Mouse (Mus musculus) erythroblast, adult 5-6 weeks (primary cell): Measurements from ENCODE around the gene Ndufb6. TPM values are rescaled to one million over a fixed set of nuclear protein-coding genes. Genes with fewer than 3 reads are reported as not detected.
A peak's percentile ranks its signal among the peaks of the same experiment; 100 is the strongest.
"Not testable (repeated sequence)": the region's sequence is repeated elsewhere in the genome, so short reads cannot be mapped to it uniquely, and the experiment has no call there.

Experiments used
- ATAC-seq: replicated peaks from 2 replicates; pipeline ENCODE4 v1.8.0; 2016; ENCODE audit warnings: moderate number of reproducible peaks, mild to moderate bottlenecking, moderate TSS enrichment, inconsistent platforms; ENCODE audit not compliant: poor library complexity, low FRiP score, severe bottlenecking
- total RNA-seq, 2 experiments: library from RNA; stranded (forward) in 1 of 2; stranded (reverse) in 1 of 2; fragments of 150-400 nt in 1 of 2; fragments of 200-764, 138-1000 nt in 1 of 2; gene quantifications; 2 replicates each; pipeline versions ENCODE4 v1.2.3 to v1.2.4; 2015 to 2017; ENCODE audit warnings: low replicate concordance in 2 of 2

Ndufb6 gene
- 24.5 and 32.1 TPM in 2 replicates for total RNA-seq (2015; ENCODE audit: low replicate concordance)
- 5.6 and 31.8 TPM in 2 replicates for total RNA-seq (2017; ENCODE audit: low replicate concordance)

DNA sequence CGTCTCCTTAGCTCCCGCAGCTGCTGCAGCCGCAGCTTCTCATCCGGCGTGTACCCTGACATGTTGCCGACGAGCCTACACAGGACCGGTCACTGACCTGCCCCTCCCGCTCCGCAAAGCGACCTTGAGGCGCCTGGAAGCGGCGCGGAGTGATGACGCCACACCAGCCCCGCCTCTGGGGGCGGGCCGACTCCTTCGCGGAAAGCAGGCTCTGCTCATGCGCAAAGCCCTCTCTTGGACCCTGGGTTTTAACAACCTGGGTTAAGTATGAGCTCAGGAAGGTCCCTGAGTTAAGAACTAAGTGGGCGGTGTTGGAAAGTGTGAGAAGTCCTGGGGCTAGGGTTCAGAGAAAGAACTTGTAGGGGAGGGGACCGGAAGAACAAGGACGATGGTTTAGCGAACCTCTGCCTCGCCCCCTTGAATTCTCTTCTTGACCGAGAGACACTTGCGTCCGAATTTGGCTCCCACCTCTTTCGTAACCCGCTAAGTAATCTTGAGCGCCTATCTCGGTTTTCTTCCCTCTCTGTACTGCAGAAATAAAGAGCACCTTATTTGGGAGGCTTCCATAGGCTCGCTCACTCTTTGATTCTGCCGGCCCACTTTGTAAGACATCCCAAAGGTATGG lies at the start of gene Ndufb6:
Gene Ndufb6, minus strand, starts transcription at position 146 of the 625 bp plus-strand sequence.
- ATAC-seq: peak; percentile 99

DNA sequence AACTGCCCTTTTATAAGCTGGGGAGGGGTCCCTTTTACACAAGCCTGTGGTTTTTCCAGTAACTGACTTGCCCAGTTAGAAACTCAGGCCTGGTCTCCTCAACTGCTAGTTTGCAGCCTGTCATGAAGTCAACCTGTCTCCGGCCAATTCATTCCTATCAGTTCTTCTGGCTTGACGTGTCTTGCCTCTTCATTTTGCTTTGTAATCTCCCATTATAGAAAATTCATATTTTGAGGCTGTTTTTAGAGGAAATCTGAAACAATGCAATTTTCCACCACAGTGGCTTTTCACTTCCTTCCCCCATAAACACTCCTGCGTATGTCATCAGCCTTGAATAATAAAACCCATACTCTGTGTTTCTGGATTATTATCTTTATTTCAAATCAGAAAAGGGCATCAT lies 47.9 kb upstream of the Ndufb6 start:
- no peak for ATAC-seq

DNA sequence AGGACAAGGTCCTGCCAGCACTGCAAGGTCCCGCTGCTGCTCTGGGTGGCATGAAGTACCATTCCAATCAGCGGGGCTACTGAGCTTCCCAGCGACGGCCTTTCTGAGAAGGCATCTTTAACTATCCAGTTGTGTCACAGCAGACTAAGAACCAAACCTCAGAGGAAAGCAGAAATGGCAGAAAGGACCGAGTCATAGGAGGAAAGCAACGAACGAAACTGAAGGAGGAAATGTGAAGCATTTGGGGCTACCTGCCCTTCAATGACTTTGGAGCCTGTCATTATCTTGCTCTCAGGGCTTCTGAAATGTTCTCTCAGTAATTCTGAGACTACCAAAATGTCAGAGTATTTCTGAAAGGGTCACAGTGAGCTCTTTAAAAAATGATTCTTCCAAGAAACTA lies 45.4 kb upstream of the Ndufb6 start:
- no peak for ATAC-seq

DNA sequence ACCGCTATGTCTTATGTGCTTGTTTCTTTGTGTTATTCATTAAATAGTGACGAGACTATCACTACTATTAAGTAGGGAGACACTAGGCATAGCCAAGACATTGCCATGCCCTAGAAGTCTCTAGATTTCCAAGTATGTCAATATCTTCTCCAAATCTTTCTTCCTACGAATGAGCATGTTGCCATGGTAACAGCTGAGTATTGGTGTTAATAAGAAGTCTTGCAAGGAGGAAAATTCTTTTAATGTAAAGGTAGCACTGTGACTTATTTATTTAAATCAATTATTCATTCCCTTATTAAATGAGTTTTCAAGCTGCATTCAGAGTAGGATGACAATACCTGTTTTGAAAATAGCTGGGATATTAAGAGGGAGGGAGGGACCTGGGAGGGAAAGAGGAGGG lies 38.2 kb upstream of the Ndufb6 start:
- ATAC-seq: no peak

DNA sequence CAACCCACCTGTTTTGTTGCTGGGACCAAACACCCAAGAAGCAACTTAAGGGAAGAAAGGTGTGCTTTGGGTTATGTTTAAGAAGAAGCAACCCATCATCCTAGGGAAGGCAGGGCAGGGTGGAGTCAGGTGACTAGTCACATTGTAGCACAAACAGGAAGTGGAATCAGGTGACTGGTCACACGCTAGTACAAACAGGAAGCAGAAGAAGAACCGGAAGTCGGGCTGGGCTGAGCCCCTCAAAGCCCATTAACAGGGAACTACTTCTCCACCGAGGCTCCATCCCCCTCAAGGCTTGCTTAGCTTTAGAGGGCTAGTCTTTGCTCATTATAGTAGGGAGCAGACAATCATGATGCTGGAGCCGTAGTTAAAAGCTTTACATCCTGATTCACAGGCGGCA lies 33.8 kb upstream of the Ndufb6 start:
- no peak; the same call in 1 of the 2 replicates for ATAC-seq

DNA sequence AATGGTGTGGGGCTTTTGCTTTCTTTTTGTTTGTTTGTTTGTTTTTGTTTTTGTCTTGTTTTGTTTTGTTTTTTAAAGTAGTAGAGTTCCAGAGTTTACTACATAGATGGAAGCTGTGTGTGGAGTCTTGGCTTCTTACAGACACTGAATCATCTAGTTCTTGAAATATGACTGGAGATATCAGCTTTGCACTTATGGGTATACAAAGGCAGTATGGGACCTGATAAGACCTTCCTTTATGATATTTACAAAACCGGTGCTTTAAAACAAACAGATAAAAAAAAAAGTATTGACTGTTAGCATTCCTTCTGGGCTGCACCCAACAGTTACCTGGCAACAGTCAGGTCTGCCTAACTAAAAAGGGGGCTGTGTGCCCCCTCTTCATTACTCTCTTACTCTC lies 33.0 kb upstream of the Ndufb6 start:
- no peak for ATAC-seq

DNA sequence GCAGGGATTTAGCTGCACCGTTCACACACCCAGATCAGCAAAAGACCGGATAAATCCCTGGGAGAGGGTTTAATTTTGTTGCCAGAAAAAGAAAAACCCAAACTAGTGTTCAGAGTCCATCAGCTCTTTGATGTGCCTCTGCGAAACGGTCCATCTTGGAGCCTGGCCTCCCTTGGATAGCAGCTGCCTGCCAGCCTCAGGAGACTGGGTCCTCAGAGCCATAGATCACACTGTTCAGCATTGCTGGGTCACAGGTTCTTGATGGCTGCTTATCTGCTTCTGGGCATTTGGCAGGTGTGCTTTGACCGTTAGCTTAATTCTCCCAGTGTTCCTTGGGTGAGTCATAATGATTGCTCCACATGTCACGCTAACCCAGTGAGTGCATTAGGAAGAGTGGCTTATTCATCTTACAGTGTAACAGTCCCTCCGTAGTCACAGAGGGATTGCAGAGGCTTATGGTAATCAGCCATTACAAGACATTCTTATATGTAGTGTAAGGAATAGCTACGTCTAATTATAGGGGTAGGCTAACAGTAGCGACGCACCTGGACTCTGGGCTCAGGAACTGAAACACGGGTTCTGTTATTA lies 31.7 kb upstream of the Ndufb6 start:
- no peak for ATAC-seq

DNA sequence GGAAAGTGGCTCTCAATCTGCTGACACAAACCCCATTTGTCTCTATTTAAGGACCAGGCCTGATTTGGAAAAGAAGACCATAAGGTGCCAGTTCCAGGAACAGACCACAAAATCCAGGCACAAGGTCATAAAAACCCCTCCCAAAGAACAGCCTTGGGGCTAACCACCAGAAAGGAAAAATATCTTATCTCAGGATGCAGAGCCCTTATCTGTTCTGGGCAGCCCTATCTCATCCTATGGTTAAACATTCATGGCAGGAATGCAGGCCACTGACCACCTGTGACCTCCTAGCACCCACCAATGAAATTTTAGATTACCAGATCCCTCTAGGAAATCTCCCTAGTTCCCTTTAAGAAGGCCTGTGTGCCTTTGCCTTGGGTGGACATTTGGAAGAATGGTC lies 30.5 kb upstream of the Ndufb6 start:
- no peak for ATAC-seq

DNA sequence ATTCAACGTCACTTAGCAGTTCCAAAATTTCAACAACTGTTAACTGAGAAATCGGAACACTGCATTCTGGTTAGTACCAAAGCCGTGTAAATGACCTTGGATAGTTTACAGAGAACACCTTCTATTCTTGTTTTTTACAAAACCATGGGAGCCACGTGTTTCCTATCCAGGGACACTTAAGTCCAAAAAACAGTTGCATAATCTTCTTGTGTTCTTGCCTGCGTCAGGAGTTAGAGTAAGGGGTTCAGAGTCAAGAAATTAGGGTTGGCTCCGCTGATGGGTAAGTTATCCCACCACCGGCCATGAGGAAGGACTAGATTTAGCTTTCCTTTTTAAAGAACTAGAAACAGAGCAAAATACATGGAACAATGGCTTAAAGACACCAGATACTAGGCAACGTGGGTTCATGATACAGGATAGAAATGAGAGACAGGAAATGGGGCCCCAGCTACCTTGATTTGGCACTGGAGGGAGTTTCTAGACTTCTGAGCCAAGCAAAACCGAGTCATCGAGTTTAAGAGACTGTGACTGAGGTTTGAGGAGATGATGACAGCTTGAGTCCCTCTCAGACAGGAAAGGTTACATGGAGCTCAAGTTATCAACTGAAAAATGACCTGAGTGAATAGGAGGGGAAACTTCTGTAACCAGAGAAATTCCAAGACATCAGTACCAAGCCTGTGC lies 23.4 kb upstream of the Ndufb6 start:
- no peak for ATAC-seq

DNA sequence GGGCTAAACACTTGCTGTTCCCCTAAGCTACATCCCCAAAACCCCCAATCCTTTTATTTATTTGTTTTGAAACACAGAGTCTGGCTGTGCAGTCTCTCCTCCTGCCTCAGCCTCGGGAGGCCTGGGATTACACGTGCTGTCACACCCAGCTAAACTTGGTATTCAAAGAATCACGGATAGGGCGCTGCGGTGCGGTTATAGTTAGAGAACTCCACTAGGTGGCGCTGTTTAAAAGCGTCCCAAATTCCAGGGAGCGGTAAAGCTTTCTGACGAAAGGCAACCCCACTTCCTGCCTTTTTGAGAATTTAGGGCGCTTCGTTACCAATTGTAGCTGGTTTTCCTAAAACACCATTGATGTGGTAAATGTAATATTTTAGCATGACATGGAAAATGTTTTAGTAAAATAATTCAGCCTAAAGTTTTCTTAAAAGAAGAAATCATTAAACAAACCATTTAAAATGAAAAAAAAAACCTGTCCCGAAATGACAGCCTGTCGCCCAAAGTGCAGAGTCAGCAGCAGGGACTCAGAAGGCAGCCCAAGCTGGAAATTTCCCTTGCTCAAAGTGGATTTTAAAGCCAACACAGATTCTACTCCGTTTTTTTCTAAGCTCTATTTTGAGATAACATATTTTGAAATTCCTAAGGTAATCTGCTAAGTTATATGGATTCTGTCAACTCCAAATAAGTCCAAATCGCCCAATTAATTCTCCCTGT lies 22.0 kb upstream of the Ndufb6 start:
- ATAC-seq: peak; percentile 89

DNA sequence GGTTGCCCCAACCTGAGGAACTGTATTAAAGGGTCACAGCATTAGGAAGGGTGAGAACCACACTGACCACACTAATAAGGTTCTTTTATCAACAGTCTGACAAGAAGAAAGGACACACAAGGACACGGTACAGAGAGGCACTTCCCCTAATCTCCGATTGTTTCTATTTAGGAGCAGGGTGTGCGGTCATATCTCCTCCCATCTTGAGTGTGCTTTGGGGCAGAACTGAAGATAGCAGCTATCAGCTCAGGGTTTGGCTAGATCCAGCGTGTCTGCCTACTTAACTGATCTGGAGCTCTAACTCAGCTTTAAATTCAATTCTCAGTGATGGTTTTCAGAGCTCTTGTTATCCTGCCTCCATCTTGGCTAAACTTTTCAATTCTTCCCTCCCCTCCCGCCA lies 19.9 kb upstream of the Ndufb6 start:
- ATAC-seq: no peak

DNA sequence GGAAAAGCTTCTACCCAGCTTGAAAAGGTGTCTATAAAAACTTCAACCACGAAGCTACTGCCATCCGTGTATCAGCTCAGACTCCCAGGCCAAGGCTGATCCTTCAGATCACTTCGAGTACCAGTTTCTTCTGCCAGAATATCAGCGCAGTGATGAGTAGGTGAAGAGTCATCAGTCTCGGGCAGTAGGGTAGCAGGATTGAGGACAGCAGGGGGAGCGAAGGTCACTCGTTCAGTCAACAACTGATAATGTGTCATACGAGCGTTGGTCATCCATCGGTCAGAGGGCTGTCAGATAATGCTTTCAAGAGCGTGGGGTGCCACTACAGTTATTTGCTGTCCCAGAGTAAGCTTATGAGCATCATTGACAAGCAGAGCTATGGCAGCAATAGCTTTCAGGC lies 12.3 kb upstream of the Ndufb6 start:
- not testable (repeated sequence) for ATAC-seq

DNA sequence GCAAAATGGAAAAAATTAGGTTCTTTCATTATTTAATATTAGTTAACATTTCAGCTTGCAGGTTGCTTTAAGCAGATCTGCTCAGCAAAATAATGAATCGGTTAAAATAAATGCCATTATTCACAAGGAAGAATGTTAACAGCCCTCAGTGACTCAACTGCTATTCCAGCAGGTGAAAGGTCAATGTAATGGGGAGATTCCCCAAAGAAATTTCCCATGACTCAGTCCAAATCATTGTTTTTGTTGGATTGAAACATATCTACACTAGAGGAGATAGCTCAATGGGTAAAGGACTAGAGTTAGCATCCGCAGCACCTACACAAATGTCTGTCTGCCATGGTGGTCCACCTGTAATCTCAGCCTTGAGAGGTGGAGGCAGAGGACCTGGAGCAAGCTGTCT lies 9.8 kb upstream of the Ndufb6 start:
- no peak for ATAC-seq

DNA sequence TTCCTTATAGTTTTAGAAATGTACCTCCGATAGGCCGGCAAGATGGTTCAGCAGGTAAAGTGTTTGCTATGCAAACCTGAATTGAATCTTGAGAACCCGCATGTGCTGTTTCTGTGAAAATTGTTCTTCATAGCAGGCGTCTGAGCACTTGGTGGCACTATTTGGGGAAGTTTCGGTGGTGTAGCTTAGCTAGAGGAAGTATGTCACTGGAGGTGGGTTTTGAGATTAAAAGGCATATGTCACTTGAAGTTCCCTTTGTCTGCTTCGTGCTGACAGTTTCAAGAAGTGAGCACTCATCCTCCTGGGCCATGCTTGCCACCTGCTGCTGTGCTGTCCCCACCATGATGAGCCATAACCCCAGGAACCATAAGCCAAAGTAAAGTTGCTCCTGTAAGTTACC lies 8.2 kb upstream of the Ndufb6 start:
- no peak for ATAC-seq

DNA sequence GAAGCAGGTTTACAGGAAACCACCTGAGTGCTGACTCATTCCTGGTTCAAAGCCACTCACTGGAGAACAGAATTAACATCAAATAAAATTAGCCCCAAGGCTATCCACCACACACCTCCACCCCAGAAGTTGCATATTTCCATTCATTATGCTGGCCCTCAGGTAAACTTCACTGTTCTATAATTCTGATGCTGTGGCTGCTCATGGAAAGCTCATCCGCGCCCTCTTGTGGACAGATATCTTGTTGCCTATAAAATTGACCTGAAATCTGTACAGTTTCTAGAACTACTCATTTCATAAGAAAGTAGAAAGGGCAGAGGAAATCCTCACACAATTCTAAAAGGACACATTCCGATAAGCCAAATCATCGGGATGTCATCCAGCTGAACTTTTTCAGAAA lies 6.4 kb upstream of the Ndufb6 start:
- peak; percentile 62; the same call in 1 of the 2 replicates for ATAC-seq

DNA sequence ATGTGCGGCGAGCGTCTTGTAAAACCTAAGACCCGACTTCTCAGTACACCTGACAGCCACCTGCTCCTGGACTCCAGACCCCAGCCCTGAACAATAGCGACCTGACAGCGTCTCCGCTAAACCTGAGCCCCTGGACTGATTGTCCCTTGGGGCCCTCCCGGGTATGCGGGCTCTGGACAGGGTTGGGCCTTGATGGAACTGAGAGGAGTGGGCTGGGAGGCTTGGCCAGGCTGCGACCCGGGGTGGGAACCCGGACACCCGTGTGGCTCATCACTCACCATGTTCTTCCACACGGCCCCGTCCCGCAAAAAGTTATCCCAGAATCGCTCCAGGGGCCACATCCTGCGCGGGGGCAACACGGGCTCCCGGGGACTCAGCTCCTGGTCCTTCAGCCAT lies 343 bp downstream of the Ndufb6 start:
- peak; percentile 60 for ATAC-seq

DNA sequence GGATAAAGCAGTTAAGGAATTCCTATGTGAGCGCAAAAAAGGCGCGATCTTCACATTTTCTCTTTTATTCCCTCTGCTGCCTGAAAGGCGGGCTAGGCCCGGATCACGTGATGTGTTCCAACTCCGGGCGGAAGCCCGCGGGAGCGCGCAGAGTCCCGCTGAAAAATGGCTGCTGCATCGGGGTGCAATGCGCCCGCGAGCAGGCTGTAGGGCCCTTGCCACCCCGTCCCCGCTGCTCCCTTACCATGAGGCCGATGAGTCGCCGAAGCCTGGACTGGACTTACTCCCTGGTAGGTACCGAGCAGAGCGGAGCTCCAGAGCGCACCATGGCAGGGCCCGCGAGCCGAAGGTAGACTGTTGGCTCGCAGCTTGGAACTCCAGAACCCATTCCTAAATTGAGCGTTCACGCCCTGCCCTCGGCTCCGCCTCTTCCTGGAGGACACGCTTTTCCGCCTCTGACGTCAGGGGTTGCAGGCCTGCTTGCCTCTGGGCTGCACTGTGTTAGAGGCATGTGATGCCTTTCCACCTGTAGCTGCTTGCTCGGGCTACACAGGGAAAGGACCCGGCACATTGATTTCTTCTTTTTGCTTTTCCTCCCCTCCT lies 9.7 kb downstream of the Ndufb6 start, which contains the start of the genes Smim27 and Topors:
Gene Smim27, plus strand, starts transcription at position 150 of the 603 bp plus-strand sequence.
Gene Topors, minus strand, starts transcription at position 421 of the 603 bp plus-strand sequence.
- ATAC-seq: peak; percentile 85

DNA sequence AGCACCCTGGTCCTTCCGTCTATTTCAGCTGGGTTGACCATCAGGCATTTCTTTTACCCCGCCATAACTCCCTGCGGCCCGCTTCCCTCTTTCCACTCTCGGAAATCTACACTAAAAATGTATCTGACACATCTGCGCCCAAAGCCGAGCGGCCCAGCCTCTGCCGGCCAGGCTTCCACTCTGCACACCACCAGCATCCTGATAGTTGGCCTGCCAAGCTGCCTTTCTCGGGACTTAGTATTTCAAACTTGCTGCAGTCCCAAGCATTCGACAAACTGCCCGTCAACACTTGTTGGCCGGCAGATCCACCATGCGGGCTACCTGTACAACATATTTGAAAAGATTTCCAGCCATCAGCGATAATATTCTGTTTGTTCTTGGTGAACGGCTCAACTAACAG lies 10.4 kb downstream of the Ndufb6 start:
- ATAC-seq: peak; percentile 37

DNA sequence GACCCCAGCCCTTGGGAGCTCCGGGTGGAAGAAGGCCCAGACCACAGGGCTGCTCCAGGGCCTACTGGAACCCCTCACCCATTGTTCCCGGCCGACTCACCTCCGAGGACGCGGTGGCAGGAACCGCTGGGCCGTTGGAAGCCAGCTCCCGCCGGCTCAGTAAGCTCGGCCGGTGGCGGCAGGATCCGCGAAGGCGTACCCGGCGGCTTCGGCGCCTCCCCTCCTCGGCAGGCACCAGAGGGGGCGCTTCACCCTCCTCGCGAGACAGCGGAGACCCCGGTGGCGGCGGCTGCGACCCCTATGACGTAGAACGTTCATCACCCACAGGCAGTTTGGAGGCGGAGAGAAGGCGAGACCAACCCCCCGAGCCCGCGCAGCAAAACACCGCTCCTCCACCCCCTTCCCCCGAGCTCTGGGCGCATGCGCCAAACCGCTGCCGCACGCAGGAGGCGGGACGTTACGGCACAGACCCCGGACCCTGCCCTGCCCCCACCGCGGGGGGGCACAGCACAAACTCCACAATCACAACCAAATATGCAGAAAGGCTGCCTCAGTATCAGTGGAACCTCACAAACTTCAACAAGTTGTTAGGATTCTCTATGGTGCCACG lies 10.9 kb downstream of the Ndufb6 start:
- ATAC-seq: peak; percentile 77

DNA sequence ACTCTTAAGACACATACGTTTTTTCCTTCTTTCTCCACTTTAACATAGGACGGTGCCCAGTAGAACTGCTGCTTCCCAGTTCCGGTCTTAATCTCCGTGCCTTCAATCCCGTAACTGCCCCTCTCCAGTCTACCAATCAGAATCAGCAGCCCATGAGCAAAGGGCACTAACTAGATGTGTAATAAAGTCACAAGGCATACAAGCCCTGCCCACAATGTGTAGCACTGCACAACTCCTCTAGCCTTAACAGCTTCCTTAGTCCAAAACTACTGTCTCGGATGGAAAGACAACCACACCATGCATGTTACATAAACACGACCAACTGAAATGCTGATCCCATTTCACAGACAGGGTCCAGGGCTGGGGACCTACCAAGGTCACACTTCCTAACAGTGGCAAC lies 11.5 kb downstream of the Ndufb6 start:
- ATAC-seq: no peak
